13 mouse cellular contexts compared by ENCODE assay signal in genomic region chr8:94375551-94375991, GRCm38 (mm10). TPM values are rescaled to one million over a fixed set of nuclear protein-coding genes. Genes with fewer than 3 reads are reported as not detected.
DNase-seq lines count a peak whose midpoint lies in the region; ATAC-seq lines count a peak whose summit lies in the region.
"Had no signal": no experiment of that assay in that cellular context is flagged by ENCODE, and none has a peak within 500 bp of the region (broad histone marks: within the 10 kb centered on the region; RNA-seq: fewer than 3 reads in every experiment).

No protein-coding gene starts in this region.

- H3K9ac ChIP-seq in liver, embryonic 13.5 days: peak overlapping the region; percentile 63
- H3K9ac ChIP-seq: limb, embryonic 13.5 days had no signal

- DNase-seq in spleen, postnatal 36 days (ENCODE audit: low spot score in 2 of 2): peak; percentile 70
- DNase-seq in spleen, postnatal 4 days (ENCODE audit: low spot score in 2 of 2): no peak
- peak; percentile 27 for DNase-seq in liver, embryonic 13.5 days
- DNase-seq in frontal cortex, postnatal 14 days (ENCODE audit: low spot score in 2 of 2): no peak
- DNase-seq in adipocyte (ENCODE audit: low spot score): no peak
- no peak for DNase-seq in frontal cortex, postnatal 25 days (ENCODE audit: low spot score in 2 of 2)
- DNase-seq: thymus, postnatal 25 days had no signal

- H3K9me3 ChIP-seq in liver, embryonic 13.5 days (replicated peaks): no peaks in the 10 kb centered on the region
- H3K9me3 ChIP-seq: limb, embryonic 13.5 days had no signal

- H3K4me1 ChIP-seq in liver, embryonic 13.5 days (replicated peaks): peaks cover 44% of the 10 kb centered on the region

- peak overlapping the region; percentile 13 for H3K4me3 ChIP-seq in liver, embryonic 13.5 days (replicated peaks)
- H3K4me3 ChIP-seq: limb, embryonic 13.5 days; myocyte had no signal

- peak; percentile 66 for ATAC-seq in erythroblast, adult 5-6 weeks (replicated peaks; ENCODE audit: low FRiP score, poor library complexity, severe bottlenecking)
- ATAC-seq in liver, embryonic 13.5 days (ENCODE audit: low read depth): peak; percentile 83
- ATAC-seq: forebrain, embryonic 16.5 days; hindbrain, embryonic 16.5 days; Patski had no signal

- no peaks in the 10 kb centered on the region for H3K36me3 ChIP-seq in liver, embryonic 13.5 days
- H3K36me3 ChIP-seq: limb, embryonic 13.5 days had no signal

- peak overlapping the region; percentile 58 for H3K4me2 ChIP-seq in liver, embryonic 13.5 days
- H3K4me2 ChIP-seq: limb, embryonic 13.5 days had no signal

- peak overlapping the region; percentile 82 for H3K27ac ChIP-seq in liver, embryonic 13.5 days
- H3K27ac ChIP-seq: limb, embryonic 13.5 days had no signal

- H3K27me3 ChIP-seq in liver, embryonic 13.5 days: peaks cover 1% of the 10 kb centered on the region; the same call in 1 of the 2 replicates
- H3K27me3 ChIP-seq: Patski had no signal

- 5% methylated on average over 3 of the region's 3 CpGs for WGBS in liver, embryonic 13.5 days (ENCODE audit: insufficient replicate concordance)

RNA-seq across cellular contexts. Expression of gene Herpud1, which starts 10.7 kb away (rescaled TPM):
- total RNA-seq in erythroblast, adult 5-6 weeks (2015; ENCODE audit: low replicate concordance): 52.1 and 56.6 TPM in 2 replicates
- 60.9 and 70.5 TPM in 2 replicates for total RNA-seq in erythroblast, adult 5-6 weeks (2017; ENCODE audit: low replicate concordance)
- polyA plus RNA-seq in liver, embryonic 13.5 days (2015; fragmentation: Nextera tagmentation; extraction: Ambion mirVana): 78.4 and 84.2 TPM in 2 replicates

RNA-seq across cellular contexts. Expression of gene Slc12a3, which starts 46.6 kb away (rescaled TPM):
- 2.5 TPM in 1 of 2 replicates, not detected in the other for total RNA-seq in erythroblast, adult 5-6 weeks (2015; ENCODE audit: low replicate concordance)
- 0.34 TPM in 1 of 2 replicates, not detected in the other for total RNA-seq in erythroblast, adult 5-6 weeks (2017; ENCODE audit: low replicate concordance)
- polyA plus RNA-seq in liver, embryonic 13.5 days (2015; fragmentation: Nextera tagmentation; extraction: Ambion mirVana): not detected in 2 replicates
- polyA plus RNA-seq: limb, embryonic 13.5 days had no signal

RNA-seq across cellular contexts. Expression of gene Nlrc5, which starts 58.6 kb away (rescaled TPM):
- total RNA-seq in erythroblast, adult 5-6 weeks (2015; ENCODE audit: low replicate concordance): 0.77 and 1.7 TPM in 2 replicates
- 3.9 and 10.7 TPM in 2 replicates for total RNA-seq in erythroblast, adult 5-6 weeks (2017; ENCODE audit: low replicate concordance)
- polyA plus RNA-seq in liver, embryonic 13.5 days (2015; fragmentation: Nextera tagmentation; extraction: Ambion mirVana): 0.06 and 0.07 TPM in 2 replicates

Comparison
In these comparisons a context has a peak if more than half of its experiments do, and no peak if none do; other contexts are left out.
1. DNase-seq: peak in spleen, postnatal 36 days (2 of 2) and liver, embryonic 13.5 days (single experiment); none in spleen, postnatal 4 days (0 of 2), frontal cortex, postnatal 14 days (0 of 2), adipocyte (single experiment) and frontal cortex, postnatal 25 days (0 of 2).